Mouse (Mus musculus) embryo, embryonic 11 days (tissue): ENCODE data around the gene Kremen2.

Experiments used
- DNase-seq: peaks from one replicate; pipeline ENCODE4 v3.0.0-alpha.2; 2015

Kremen2 gene

DNA sequence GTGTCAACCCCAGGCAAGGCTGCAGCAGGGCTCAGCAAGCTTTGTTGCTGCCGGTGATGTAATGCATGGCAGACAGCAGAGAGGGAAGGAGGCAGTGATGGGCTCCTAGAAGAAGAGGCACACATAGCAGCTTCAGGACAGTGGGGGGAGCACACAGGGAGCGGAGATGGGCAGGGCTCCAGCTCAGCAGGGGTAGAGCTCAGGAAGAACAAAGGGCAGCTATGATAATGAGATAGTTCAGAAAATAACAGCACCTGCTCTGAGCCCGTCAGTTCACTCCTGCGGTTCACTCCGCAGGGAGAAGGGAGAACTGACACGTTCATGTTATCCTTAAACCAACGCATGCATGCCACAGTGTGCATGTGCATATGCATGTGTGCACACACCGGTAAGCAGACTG, 13.2 kb upstream of the Kremen2 start:
- no peak for DNase-seq

GRCm38 (mm10) chr17:23757581-23757980, 11.9 kb upstream of the Kremen2 start:
- no peak for DNase-seq

GRCm38 (mm10) chr17:23755689-23756088, 10.1 kb upstream of the Kremen2 start:
- DNase-seq: no peak

DNA sequence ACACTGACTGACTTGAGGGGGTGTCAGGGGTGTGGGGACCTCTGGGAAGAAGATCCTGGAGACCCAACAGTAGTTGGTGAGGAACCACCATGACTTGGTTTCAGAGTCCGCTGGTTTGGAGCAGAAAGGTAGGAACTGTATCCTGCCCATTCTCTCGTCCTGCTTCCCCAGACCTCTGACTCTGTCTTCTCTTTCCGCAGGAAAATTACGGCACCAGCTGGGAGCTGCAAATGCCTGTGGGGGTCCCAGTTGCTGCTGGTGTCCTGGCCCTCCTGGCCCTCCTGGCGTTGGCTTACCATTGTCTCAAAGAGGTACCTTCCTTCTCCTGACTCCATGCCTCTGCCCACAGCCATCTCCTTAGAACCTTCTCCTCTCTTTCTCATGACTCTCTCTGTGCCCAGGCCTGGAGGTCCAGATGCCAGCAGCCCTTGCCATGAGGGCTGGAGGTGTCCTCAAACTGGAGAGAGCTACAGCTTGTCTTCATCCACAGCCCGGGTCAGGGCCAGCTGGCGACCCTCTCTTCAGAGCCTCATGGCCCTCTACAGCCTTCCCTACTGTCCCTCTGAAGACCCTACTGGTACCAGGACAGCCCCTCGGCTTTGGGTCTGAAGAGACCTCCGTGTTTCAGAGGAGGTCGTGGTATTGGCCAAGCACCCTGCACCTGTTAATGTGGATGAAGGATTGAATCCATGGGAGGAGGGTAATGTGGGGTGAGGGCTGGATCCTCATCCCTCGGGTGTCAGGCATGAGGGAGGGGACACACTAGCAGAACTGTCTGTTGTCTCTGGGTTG, 4.0 kb upstream of the Kremen2 start:
- DNase-seq: no peak

DNA sequence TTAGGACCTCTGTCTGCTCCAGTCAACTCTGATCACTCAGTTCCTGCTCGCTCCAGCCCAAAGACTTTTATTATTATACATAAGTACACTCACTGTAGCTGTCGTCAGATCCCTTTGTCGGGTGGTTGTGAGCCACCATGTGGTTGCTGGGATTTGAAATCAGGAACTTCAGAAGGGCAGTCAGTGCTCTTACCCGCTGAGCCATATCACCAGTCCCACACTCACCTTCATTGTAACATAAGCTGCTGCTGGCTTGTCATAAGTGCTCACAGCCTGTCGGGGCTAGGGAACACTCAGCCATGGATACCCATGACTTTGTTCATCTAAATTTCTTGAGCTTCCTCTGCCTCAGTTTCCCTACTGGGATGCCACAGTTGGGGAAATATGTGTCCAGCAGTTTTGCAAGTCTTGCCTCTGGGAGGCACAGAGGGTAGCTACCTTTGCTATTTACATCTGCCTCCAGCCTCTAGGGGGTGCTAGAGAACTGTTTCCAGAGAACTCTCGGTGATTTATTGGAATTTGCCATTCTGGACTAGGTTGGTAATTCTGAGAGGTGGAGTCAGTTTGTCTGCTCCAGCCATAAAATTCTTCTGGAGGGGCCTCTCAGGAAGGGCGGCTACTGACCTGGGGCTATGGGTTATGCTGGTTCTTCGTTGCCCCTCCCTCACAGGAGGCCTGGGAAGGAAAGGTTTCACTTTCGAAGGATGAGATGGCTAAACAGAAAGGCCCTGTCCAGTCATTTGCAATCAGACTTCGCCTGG, 3.2 kb upstream of the Kremen2 start:
- peak; percentile 88 for DNase-seq

- DNase-seq: no peak
These were observed 2.4 kb upstream of the Kremen2 start for GRCm38 (mm10) chr17:23748026-23748425.

GRCm38 (mm10) chr17:23747471-23747870, 1.8 kb upstream of the Kremen2 start:
- DNase-seq: no peak

DNA sequence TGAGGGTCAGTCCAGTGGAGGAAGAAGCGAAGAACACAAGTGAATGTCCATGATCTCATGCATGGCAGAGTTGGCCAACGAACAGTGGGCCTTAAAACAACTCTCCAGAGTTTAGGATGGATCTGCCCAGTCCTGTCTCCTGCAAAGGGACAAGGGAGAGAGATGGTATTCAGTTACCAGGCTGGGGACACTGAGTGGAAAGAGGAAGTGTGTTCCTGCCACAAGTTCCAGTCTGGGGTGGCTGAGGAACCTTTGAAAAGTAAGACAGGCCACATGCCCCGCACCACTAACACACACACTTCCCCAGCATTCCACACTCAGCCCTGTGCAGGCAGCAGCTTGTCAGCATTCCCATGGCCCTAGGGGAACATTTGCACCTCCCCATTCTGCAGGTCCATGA, 1.1 kb upstream of the Kremen2 start:
- no peak for DNase-seq

DNA sequence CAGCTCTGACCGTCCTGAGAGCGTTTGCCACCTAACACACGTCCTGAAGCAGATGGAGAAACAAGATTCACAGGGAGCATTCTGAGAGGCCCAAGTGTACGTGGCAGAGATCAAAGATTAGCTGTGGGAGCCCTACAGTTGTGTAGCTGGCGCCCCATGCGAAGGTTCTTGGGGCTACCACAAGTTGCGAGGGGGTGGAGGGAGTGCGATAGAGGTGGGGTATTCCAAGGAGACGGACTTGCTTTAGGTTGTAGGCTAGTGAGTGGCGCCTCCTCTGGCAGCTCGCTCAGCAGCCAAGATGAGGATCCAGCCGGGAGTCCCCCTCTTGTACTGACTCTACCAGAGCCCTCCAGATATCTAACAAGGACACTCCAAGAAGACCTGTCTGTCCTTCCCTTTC, 678 bp upstream of the Kremen2 start:
- no peak for DNase-seq

DNA sequence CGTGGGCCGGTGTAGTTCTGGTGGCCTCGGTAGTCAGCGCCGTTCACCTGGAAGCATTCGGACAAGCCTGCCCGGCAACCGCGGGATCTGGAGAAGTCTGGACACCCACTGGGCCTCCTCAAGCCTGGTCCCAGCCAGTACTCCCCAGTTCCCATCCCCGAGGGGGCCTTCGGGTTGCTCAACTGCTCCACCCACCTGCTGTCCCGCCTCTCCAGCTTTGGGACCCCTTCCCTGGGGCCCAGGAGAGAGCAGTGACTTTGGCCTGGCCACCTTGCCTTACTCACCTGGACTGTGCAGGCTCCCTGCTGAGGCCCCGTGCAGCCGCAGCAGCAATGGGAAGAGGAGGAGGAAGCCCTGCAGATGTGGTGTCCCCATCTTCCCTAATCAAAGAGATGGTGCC, 982 bp downstream of the Kremen2 start:
- DNase-seq: no peak

DNA sequence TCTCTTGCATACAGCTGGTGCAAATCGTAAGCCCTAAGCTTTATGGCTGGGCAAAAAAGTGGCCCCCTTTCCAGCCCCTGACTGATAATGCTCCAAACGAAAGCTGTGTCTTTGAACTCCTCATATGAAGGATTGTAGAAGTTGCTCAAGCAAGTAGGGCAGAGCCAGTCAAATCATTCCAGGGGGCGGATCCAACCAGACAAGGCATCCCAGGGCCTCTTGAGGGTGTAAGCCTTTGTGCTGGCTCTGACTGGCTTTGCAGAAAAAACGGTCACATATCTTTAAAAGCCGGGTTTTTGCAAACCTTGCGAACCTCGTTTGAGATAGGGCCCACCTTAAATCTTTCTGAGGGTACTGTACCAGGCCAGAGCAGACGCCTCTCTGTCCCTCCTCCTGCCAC, 1.6 kb downstream of the Kremen2 start:
- DNase-seq: no peak

DNA sequence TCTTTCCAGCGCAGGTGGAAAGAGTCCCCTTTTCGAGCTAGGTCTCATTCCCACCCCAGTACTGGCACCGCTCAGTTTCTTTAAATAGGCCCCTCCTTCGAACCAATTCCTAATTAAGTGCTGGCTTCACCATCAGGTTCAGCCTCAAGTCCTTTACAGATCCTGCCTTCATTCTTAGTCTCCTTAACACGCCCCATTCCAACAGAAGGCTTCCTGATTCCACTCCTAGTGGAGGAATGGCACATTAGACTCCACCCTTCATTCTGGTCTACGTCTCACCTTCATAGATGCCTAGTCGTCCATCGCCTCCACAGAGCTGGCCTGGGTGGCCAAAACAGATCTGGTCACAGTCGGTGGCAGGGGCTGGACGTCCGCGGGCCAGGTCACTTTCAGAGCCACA, 2.7 kb downstream of the Kremen2 start:
- DNase-seq: no peak

DNA sequence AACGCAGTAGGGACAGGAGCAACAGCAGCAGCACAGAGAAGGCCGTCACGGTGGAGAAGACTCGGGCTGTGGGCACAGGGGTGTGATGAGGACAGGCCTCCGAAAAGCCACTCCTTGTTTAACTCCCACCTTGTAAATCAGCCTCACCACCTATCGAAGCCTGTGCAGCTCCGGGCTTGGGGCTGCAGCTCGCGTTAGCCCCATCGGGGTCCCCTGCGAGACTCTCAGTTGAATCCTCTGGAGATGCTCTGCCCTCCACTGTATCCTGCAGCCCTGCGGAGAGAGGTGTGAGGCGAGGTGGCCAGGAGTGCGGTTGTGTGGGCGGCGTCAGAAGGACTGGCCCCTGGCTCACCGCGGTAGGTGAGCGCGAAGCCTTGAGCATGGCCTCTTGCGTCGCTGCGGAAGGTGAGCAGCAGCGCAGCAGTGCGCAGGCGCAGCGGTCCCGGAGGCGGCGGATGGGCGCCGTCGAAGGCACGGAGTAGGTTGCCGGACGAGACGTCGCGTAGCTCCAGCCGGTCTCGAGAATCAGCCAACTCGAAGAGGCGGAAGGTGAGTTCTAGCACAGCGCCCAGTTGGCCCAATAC, 3.3 kb downstream of the Kremen2 start:
- no peak for DNase-seq

- no peak for DNase-seq
These were observed 4.0 kb downstream of the Kremen2 start for GRCm38 (mm10) chr17:23741359-23742209.

- DNase-seq: no peak
These were observed 5.0 kb downstream of the Kremen2 start, which contains the start of gene Paqr4 for GRCm38 (mm10) chr17:23740598-23741021. TSS of gene Paqr4 (minus strand) at chr17:23740867.

DNA sequence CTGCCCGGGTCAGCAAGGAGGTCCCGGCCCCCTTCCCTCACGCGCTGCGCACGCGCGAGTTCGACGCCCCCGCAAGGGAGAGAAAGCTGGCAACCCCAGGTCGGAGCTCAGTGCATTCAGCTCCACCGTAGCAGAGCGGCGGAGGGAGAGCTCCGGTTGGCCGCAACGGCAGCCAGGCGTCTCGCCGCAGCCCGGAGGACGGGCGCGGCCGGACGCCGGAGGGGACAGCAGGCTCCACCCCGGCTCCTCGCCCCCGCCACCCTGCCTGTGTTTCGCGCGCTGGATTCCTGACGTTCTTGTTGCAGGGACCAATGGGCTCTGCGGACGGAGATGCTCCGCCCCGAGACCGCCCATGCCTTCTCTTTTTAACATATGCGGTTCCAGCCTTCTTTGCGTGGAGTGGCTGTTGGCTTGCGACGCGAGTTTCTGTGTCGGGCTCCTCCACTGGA, 5.5 kb downstream of the Kremen2 start:
- DNase-seq: peak; percentile 93

DNA sequence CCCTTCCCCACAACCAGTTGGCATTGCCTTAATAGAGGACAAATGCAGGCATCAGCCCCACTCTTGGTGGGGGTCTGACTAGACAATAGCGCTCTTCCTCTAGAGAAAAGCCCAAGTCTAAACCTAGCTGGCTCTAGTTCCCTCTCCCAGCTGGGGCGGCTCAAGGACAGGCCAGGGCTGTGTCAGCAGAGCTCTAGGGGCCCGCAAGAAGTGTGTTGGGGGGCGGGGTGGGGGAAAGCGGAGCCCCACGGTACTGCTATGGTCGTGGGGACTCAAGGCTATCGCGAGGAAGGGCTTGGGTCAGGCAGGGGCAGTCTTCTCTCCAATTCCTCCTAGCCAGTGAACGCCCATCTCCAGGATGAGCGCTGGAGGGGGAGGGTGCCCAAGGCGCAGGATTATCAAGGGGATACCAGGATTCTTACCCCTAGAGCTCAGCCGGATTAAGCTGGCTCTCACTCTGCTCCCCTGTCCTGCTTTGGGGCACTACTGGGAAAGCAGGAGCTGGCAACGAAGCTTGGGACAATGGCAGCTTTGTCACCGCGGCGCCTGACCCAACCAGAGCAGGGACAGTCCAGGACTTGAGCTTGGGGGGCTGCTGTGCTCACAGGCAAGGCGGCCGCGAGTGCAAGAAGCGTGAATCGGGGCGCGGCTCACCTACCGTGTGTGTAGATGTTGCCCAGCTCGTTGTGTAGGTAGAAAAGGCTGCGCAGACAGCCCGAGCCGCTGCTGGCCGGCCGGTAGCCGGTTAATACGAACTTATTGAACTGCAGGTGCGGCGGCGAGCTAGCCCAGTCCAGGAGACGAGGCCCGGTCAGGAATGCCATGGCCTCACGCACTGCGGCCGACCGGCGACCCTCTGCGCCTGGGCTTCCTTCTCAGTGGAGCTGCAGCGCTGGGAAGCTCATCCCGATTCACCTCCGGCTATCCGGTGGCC, 6.2 kb downstream of the Kremen2 start:
- DNase-seq: peak; percentile 49

DNA sequence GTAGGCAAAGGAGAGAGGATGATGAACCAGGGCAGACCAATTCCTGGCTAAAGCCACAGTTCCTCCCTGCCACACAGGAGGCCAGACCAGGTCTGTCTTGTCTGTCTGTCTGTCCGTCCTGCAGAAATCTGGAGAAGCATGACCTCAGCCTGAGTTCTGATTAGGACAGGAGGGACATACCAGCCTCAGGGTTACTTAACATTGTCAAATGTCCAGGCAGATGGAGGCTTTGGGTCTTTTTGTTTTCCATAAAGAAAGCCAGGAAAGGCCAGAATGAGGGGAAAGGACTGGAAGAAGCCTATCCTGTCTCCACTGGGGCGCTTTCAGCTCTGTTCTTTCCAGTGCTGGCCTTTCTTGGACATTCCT, 6.8 kb downstream of the Kremen2 start:
- no peak for DNase-seq

GRCm38 (mm10) chr17:23737493-23738445, 7.9 kb downstream of the Kremen2 start:
- no peak for DNase-seq

GRCm38 (mm10) chr17:23734341-23734740, 11.3 kb downstream of the Kremen2 start:
- no peak for DNase-seq

DNA sequence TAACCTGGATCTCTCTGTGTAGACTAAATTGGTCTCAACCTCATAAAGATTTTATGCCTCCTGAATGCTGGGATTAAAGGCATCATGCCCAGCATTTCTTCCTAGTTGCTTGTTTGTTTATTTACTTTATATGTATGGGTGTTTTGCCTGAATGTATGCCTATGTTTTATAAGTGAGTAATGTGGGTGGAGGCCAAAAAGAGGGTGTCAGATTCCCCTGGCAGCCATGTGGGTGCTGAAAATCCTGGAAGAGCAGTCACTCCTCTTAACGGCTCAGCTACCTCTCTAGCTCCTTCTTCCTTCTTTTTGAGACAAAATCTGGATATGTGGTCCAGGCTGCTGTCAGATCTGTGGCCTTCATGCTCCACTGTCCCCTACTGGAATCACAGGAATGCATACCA, 15.2 kb downstream of the Kremen2 start:
- no peak for DNase-seq
